Mouse (Mus musculus) kidney, adult 2 months (tissue): ENCODE results near the gene Nt5c2.

ENCODE experiments used
- CTCF ChIP-seq: fragments of 200-500 bp; conservative IDR thresholded peaks from 2 replicates; pipeline ENCODE4 v1.5.1; 2011; ENCODE audit warnings: low read depth, mild to moderate bottlenecking, control low read depth, low read length, moderate library complexity, mixed read lengths; ENCODE audit not compliant: insufficient read depth, insufficient read length
- POLR2A ChIP-seq: fragments of 200-500 bp; IDR thresholded peaks from one replicate; pipeline ENCODE4 v1.6.1; 2011; ENCODE audit warnings: low read depth, low read length, control low read depth

DNA sequence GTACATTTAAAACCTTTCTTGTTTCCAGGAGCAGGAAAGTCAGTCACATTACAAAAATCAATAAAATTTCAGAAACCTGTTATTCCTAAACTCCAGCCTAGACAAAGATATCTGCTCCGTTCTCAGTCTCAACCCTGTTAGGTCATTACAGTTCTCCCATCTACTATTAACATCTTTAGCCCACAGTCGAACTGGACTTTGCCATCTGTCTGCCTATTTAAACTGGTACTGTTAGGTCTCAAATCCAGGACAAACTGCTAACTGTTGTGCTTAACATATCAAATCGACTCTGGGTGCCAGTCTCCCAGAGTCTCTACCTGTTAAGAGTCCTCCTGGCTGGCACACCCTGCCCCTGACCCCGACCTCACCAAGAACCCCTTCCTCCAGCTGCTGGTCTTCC is 109.0 kb downstream of the Nt5c2 start:
- TF ChIP-seq CTCF (no peak), POLR2A (no peak)
